Mouse (Mus musculus): ENCODE measurements around the gene Drc3. TPM values are rescaled to one million over a fixed set of nuclear protein-coding genes. Genes with fewer than 3 reads are reported as not detected.
A peak's percentile ranks its signal among the peaks of the same experiment; 100 is the strongest.

Drc3 gene
- polyA plus RNA-seq, 1 experiment from 2014 or later: 1.7 TPM

- Histone ChIP-seq H3K4me3 (peak overlapping the region; percentile 72; the same call in 1 of the 2 replicates), H3K36me3 (no peaks in the 10 kb centered on the region), H3K27me3 (ENCODE audit: low read depth, poor library complexity, severe bottlenecking) (no peaks in the 10 kb centered on the region), H3K27ac (replicated peaks) (no peak overlapping the region), H3K9me3 (replicated peaks) (no peaks in the 10 kb centered on the region), H3K4me1 (peaks cover 23% of the 10 kb centered on the region)
- no peak for DNase-seq (ENCODE audit: low spot score)
- WGBS: 69% methylated on average over 2 of the region's 2 CpGs
Observed at GRCm38 (mm10) chr11:60351388-60351787, 1.7 kb upstream of the Drc3 start.

GRCm38 (mm10) chr11:60351925-60352371, 1.2 kb upstream of the Drc3 start:
- DNase-seq (ENCODE audit: low spot score): no peak
- H3K36me3 ChIP-seq: no peaks in the 10 kb centered on the region
- peak overlapping the region; percentile 79 for H3K27ac ChIP-seq (replicated peaks)
- WGBS: 29% methylated on average over 11 of the region's 11 CpGs
- peak overlapping the region; percentile 72 for H3K4me3 ChIP-seq
- H3K4me1 ChIP-seq: peaks cover 23% of the 10 kb centered on the region
- no peaks in the 10 kb centered on the region for H3K9me3 ChIP-seq (replicated peaks)
- H3K27me3 ChIP-seq (ENCODE audit: low read depth, poor library complexity, severe bottlenecking): no peaks in the 10 kb centered on the region

GRCm38 (mm10) chr11:60355952-60356351, 2.8 kb downstream of the Drc3 start:
- Histone ChIP-seq H3K9me3 (replicated peaks) (no peaks in the 10 kb centered on the region), H3K4me1 (peaks cover 23% of the 10 kb centered on the region), H3K4me3 (no peak overlapping the region), H3K36me3 (no peaks in the 10 kb centered on the region), H3K27me3 (ENCODE audit: low read depth, poor library complexity, severe bottlenecking) (no peaks in the 10 kb centered on the region), H3K27ac (replicated peaks) (no peak overlapping the region)
- DNase-seq (ENCODE audit: low spot score): no peak
- WGBS: 90% methylated on average over 2 of the region's 2 CpGs

GRCm38 (mm10) chr11:60357116-60357515, 4.0 kb downstream of the Drc3 start:
- Histone ChIP-seq H3K36me3 (no peaks in the 10 kb centered on the region), H3K27ac (replicated peaks) (no peak overlapping the region), H3K9me3 (replicated peaks) (no peaks in the 10 kb centered on the region), H3K4me3 (no peak overlapping the region), H3K27me3 (ENCODE audit: low read depth, poor library complexity, severe bottlenecking) (no peaks in the 10 kb centered on the region), H3K4me1 (peaks cover 14% of the 10 kb centered on the region)
- DNase-seq (ENCODE audit: low spot score): no peak
- 61% methylated on average over 1 of the region's 1 CpGs for WGBS

- H3K27me3 ChIP-seq (ENCODE audit: low read depth, poor library complexity, severe bottlenecking): no peaks in the 10 kb centered on the region
- H3K4me3 ChIP-seq: no peak overlapping the region
- no peaks in the 10 kb centered on the region for H3K36me3 ChIP-seq
- no peak for DNase-seq (ENCODE audit: low spot score)
- H3K9me3 ChIP-seq (replicated peaks): no peaks in the 10 kb centered on the region
- 87% methylated on average over 7 of the region's 7 CpGs for WGBS
- peaks cover 5% of the 10 kb centered on the region for H3K4me1 ChIP-seq
- no peak overlapping the region for H3K27ac ChIP-seq (replicated peaks)
Observed at GRCm38 (mm10) chr11:60358548-60358947, 5.4 kb downstream of the Drc3 start.

- no peak for DNase-seq (ENCODE audit: low spot score)
- WGBS: 71% methylated on average over 5 of the region's 5 CpGs
Observed at GRCm38 (mm10) chr11:60359138-60359537, 6.0 kb downstream of the Drc3 start.

GRCm38 (mm10) chr11:60359936-60360335, 6.8 kb downstream of the Drc3 start:
- Histone ChIP-seq H3K9me3 (replicated peaks) (no peaks in the 10 kb centered on the region), H3K4me3 (no peak overlapping the region), H3K27ac (replicated peaks) (no peak overlapping the region), H3K36me3 (no peaks in the 10 kb centered on the region), H3K4me1 (no peaks in the 10 kb centered on the region), H3K27me3 (ENCODE audit: low read depth, poor library complexity, severe bottlenecking) (no peaks in the 10 kb centered on the region)
- WGBS: 79% methylated on average over 1 of the region's 1 CpGs
- DNase-seq (ENCODE audit: low spot score): no peak

More at GRCm38 (mm10) chr11:60359138-60359537, 6.0 kb downstream of the Drc3 start:
- Histone ChIP-seq H3K27ac (replicated peaks) (no peak overlapping the region), H3K4me1 (no peaks in the 10 kb centered on the region), H3K36me3 (no peaks in the 10 kb centered on the region), H3K4me3 (no peak overlapping the region), H3K9me3 (replicated peaks) (no peaks in the 10 kb centered on the region), H3K27me3 (ENCODE audit: low read depth, poor library complexity, severe bottlenecking) (no peaks in the 10 kb centered on the region)

- Histone ChIP-seq H3K27ac (replicated peaks) (no peak overlapping the region), H3K4me3 (no peak overlapping the region), H3K27me3 (ENCODE audit: low read depth, poor library complexity, severe bottlenecking) (no peaks in the 10 kb centered on the region), H3K36me3 (no peaks in the 10 kb centered on the region), H3K9me3 (replicated peaks) (no peaks in the 10 kb centered on the region), H3K4me1 (no peaks in the 10 kb centered on the region)
- WGBS: 86% methylated on average over 5 of the region's 5 CpGs
- DNase-seq (ENCODE audit: low spot score): no peak
Observed at GRCm38 (mm10) chr11:60360631-60361201, 7.6 kb downstream of the Drc3 start.

GRCm38 (mm10) chr11:60366239-60367019, 13.3 kb downstream of the Drc3 start:
- Histone ChIP-seq H3K9me3 (replicated peaks) (no peaks in the 10 kb centered on the region), H3K4me3 (no peak overlapping the region), H3K27ac (replicated peaks) (peak overlapping the region; percentile 64), H3K27me3 (ENCODE audit: low read depth, poor library complexity, severe bottlenecking) (no peaks in the 10 kb centered on the region), H3K36me3 (no peaks in the 10 kb centered on the region), H3K4me1 (peaks cover 11% of the 10 kb centered on the region)
- no peak for DNase-seq (ENCODE audit: low spot score)
- 53% methylated on average over 16 of the region's 16 CpGs for WGBS

GRCm38 (mm10) chr11:60367256-60367655, 14.1 kb downstream of the Drc3 start:
- no peaks in the 10 kb centered on the region for H3K27me3 ChIP-seq (ENCODE audit: low read depth, poor library complexity, severe bottlenecking)
- no peaks in the 10 kb centered on the region for H3K36me3 ChIP-seq
- 83% methylated on average over 3 of the region's 3 CpGs for WGBS
- H3K27ac ChIP-seq (replicated peaks): no peak overlapping the region
- no peaks in the 10 kb centered on the region for H3K9me3 ChIP-seq (replicated peaks)
- DNase-seq (ENCODE audit: low spot score): no peak
- peaks cover 11% of the 10 kb centered on the region for H3K4me1 ChIP-seq
- H3K4me3 ChIP-seq: no peak overlapping the region

- Histone ChIP-seq H3K9me3 (replicated peaks) (no peaks in the 10 kb centered on the region), H3K4me3 (no peak overlapping the region), H3K27me3 (ENCODE audit: low read depth, poor library complexity, severe bottlenecking) (no peaks in the 10 kb centered on the region), H3K4me1 (peaks cover 11% of the 10 kb centered on the region), H3K36me3 (no peaks in the 10 kb centered on the region), H3K27ac (replicated peaks) (no peak overlapping the region)
- WGBS: 85% methylated on average over 4 of the region's 4 CpGs
- no peak for DNase-seq (ENCODE audit: low spot score)
Observed at GRCm38 (mm10) chr11:60368909-60369308, 15.8 kb downstream of the Drc3 start.

- WGBS: 77% methylated on average over 4 of the region's 4 CpGs
- H3K27me3 ChIP-seq (ENCODE audit: low read depth, poor library complexity, severe bottlenecking): no peaks in the 10 kb centered on the region
- no peak overlapping the region for H3K4me3 ChIP-seq
- H3K4me1 ChIP-seq: peaks cover 11% of the 10 kb centered on the region
- no peak overlapping the region for H3K27ac ChIP-seq (replicated peaks)
- DNase-seq (ENCODE audit: low spot score): no peak
- no peaks in the 10 kb centered on the region for H3K9me3 ChIP-seq (replicated peaks)
- no peaks in the 10 kb centered on the region for H3K36me3 ChIP-seq
Observed at GRCm38 (mm10) chr11:60369448-60369847, 16.3 kb downstream of the Drc3 start.

- Histone ChIP-seq H3K36me3 (no peaks in the 10 kb centered on the region), H3K27me3 (ENCODE audit: low read depth, poor library complexity, severe bottlenecking) (no peaks in the 10 kb centered on the region), H3K9me3 (replicated peaks) (no peaks in the 10 kb centered on the region), H3K4me1 (peaks cover 11% of the 10 kb centered on the region), H3K27ac (replicated peaks) (no peak overlapping the region), H3K4me3 (no peak overlapping the region)
- DNase-seq (ENCODE audit: low spot score): no peak
- WGBS: 89% methylated on average over 13 of the region's 13 CpGs
Observed at GRCm38 (mm10) chr11:60370431-60370830, 17.3 kb downstream of the Drc3 start.

Measured in midbrain, embryonic 10.5 days (tissue).